In the genomic region with DNA sequence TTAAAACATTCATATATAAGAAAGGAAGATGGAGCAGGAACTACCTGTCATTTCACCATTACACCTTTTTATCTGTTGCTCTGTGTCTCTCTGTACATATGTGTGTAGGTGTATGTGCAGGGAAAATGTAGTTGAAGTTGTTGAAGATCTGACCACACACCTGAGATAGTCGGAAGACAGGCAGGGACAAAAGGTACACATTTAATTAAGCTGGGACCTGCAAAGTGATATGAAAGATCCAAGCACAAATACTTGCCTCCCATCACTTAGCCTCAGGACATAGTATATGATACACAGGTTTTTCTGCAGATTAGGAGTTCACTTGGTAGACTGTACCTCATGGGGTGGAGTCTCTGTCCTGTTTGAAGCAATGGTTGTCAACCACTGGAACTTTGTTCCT, we compare ENCODE assay signal across 19 mouse cellular contexts.
"Had no signal": no experiment of that assay in that cellular context is flagged by ENCODE, and none has a peak within 500 bp of the region (broad histone marks: within the 10 kb centered on the region; RNA-seq: fewer than 3 reads in every experiment).

No protein-coding gene starts in this region.

- DNase-seq: liver, embryonic 13.5 days; liver, postnatal 0 days; lung, adult 2 months; lung, postnatal 14 days; lung, postnatal 36 days; right cerebral cortex, postnatal 14 days; spleen, adult 18-20 months; thymus, adult 2 months; thymus, postnatal 14 days; thymus, postnatal 36 days had no signal

- H3K36me3 ChIP-seq: liver, embryonic 13.5 days; liver, embryonic 15.5 days; lung, embryonic 15.5 days; midbrain, embryonic 10.5 days; midbrain, embryonic 13.5 days; midbrain, embryonic 15.5 days; neural tube, embryonic 12.5 days; stomach, embryonic 15.5 days had no signal

- H3K9me3 ChIP-seq: liver, embryonic 13.5 days; liver, embryonic 15.5 days; lung, embryonic 15.5 days; midbrain, embryonic 10.5 days; midbrain, embryonic 13.5 days; midbrain, embryonic 15.5 days; neural tube, embryonic 12.5 days; stomach, embryonic 15.5 days had no signal

- H3K27me3 ChIP-seq: liver, embryonic 13.5 days; liver, embryonic 15.5 days; lung, embryonic 15.5 days; midbrain, embryonic 13.5 days; midbrain, embryonic 15.5 days; neural tube, embryonic 12.5 days; stomach, embryonic 15.5 days had no signal

- H3K4me1 ChIP-seq: neural tube, embryonic 12.5 days had no signal

- H3K27ac ChIP-seq: liver, embryonic 13.5 days; liver, embryonic 15.5 days; lung, embryonic 15.5 days; midbrain, embryonic 10.5 days; midbrain, embryonic 13.5 days; midbrain, embryonic 15.5 days; neural tube, embryonic 12.5 days; stomach, embryonic 15.5 days had no signal

- H3K4me3 ChIP-seq: liver, embryonic 13.5 days; liver, embryonic 15.5 days; lung, embryonic 15.5 days; midbrain, embryonic 10.5 days; midbrain, embryonic 13.5 days; midbrain, embryonic 15.5 days; myocyte; neural tube, embryonic 12.5 days; stomach, embryonic 15.5 days had no signal

- ATAC-seq: liver, postnatal 0 days; lung, postnatal 0 days; midbrain, embryonic 13.5 days; midbrain, embryonic 15.5 days had no signal
